Mouse (Mus musculus) c-Kit-positive CD71-negative TER-119-negative erythroid progenitor cells, embryonic 14.5 days (primary cell): ENCODE data around the gene Utp3.
"Not testable (repeated sequence)": the region's sequence is repeated elsewhere in the genome, so short reads cannot be mapped to it uniquely, and the experiment has no call there.

Source experiments
- DNase-seq: peaks from one replicate; pipeline ENCODE4 v3.0.0-alpha.2; 2013; ENCODE audit warnings: low read depth

Gene Utp3

DNA sequence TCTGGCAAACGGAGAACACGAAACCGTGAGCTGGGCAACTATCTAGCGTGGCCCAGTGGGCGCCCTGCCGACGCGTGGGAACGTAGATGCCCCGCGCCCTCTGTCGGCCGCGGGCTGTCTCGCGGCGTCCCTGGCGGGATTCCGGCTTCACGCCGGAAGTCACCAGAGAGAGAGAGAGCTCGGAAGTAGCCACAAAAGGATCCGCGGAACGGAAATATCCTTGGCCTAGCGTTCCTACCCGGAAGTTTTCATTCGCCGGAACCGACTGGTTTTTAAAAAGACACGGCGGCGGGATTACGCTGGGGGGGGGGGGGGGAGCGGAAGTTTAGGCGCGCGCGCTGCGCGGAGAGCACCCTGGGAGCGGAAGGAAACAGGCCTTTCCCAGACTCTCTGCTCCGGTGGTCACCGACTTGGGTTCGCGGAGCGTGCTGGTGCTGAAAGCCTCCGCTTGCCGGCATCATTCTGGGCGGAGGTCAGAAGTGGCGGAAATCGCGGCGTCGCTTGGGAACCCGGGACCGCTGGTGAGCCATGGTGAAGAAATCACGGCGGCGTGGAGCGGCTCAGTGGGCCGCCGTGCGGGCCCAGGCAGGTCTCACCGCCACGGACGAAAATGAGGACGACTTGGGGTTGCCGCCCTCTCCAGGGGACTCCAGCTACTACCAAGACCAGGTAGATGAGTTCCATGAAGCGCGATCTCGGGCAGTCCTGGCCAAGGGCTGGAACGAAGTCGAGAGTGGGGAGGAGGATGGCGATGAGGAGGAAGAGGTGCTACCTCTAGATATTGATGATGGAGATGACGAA, at the start of gene Utp3:
Utp3 (plus strand) TSS at position 377 of the 801 bp plus-strand sequence.
- DNase-seq, result peak; percentile 99

DNA sequence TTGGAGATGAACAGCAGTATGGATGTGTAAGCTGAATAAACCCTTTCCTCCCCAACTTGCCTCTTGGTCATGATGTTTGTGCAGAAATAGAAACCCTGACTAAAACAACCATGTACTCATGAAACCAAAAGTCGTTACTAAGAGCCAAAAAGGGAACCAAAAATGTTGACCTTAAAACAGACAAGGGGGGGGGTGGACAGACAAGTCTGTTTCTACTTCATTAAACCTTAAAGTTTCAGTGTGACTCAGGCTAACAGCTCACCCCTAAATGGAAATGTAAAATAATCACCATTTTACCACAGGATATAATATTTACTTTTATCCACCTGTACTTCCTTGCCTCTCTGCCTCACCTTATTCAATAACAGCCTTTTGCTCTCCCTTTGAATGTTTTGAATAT, 45.7 kb upstream of the Utp3 start:
- DNase-seq, result no peak

DNA sequence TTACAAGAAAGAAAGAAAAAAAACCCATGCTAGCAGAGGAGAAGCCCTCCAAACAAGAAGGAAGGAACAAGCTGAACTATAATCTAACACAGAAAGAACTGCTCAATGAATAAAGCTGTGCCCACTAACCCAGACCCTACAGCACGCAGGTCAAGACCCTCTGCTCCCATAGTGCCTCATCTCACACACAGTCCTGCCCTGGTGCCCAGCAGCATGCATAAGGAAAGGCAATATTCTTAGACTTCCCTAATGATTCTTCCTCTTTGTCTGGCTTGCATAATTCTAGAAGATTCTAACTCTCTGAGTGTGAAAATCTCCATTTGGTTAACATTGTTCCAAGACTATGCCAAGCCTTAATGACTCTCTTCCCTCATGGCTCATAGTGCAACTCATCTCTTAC, 45.3 kb upstream of the Utp3 start:
- no peak for DNase-seq

DNA sequence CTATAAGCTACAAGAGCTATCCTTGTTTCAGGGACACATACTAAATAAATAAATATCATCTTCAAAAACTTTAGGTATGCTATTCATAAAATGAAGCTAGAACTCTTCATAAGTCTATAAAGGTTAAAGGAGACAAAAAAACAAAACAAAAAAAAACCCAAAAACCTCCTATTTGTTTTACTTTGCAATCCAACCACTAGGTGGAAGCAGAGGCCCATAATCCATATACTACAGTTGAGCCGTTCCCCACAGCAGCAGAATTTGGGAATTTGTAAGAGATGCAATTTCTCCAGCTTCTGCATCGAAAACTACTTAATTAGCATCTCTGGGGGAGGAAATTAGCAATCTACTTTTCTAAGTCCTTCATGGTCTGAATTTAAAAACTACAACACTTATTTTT, 35.0 kb upstream of the Utp3 start:
- DNase-seq, result peak; percentile 31

DNA sequence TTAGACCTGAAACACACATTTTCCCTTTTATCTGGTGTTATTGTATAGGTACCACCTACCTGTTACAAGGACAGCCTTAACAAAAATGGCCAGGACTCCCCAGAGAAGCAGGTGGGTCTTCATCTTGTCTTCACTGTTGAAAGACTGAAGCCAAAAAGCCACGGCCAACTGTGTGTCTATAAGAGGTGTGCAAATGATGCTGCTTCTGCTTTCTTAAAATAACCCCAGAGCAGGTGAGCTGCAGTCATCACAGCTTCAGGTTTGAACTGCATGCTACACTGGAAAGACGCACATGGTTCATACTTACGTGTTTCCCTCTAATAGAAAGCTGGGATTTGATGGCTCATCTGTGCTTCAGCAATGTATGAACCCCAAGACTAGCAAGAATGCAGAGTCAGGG, 26.6 kb upstream of the Utp3 start, which contains the start of gene Jchain:
Jchain (minus strand) TSS at position 235 of the 400 bp plus-strand sequence.
- no peak for DNase-seq

DNA sequence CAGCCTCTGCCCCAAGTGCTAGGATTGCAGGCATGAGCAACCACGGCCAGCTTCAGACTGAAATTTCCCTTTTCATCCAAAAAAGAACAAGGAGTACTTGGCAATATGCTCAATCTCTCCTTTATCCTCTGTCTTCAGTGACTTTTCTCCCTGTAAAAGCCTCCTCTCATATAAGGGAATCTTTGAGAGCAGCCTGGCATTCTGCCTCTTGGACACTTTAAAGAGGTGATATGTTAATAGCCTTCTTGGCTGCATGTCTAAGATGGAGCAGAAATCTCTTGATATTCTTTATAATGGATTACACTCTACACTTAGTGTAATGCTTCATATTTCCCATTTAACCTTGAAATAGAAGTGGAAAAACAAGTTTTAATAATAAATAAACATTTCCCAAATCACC, 23.4 kb upstream of the Utp3 start:
- no peak for DNase-seq

DNA sequence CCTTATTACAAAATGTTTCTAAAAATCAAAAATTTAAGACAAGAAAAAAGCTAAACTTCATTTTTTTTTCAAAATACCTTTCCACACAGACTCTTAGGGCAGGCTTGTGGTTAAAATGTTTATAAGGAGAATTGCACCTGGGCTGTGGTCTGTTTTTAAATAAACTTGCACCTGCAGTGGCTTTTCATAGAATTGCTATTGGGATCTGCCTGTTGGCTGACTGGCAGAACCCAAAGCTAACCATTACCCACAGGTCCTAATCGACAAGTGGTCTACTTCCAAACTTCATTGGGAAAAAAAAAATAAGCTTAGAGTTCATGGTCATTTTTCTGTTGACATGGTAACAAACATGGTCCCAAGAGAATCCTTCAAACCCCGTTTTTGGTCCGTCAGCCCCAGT, 19.6 kb upstream of the Utp3 start:
- no peak for DNase-seq

DNA sequence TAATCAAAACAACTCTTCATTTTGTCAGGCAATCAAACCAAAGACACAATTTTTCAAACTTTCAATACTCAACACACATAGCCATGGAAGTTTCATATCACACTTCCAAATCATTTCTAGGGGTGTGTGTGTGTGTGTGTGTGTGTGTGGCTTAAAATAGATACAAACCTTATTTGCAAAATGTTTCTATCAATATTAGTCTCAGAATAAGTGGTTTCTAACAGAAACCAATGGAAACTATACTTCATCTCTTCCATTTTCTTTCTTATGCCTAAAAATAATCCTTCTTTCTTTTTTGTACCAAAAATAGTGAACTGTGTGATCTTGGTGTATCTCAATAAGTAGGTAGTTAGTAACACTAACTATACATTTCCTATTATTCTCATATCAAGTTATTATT, 13.4 kb upstream of the Utp3 start:
- no peak for DNase-seq

DNA sequence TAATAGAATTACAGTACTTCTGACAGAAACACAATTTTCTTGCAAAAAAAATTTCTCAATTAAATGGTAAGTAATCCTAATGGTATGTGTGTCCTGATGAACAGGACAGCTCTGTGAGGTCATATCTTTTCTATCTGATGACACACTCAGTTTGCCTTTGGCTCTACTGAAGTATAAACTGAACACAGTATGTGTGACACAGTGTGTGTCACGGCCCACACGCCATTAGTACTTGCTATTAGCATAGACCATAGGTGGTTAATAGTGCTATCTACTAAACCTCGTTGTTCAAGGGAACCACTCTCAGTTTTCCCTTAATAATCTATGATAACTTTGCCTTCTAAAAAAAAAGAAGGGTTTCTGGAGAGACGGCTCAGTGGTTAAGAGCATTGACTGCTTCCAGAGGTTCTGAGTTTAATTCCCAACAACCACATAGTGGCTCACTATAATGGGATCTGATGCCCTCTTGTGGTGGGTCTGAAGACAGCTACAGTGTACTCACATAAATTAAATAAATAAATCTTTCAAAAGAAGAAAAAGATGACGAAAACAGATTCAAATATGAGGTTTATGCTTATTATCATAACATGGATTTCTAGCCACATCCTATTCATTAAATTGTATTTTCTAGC, 11.5 kb upstream of the Utp3 start:
- DNase-seq, result no peak

DNA sequence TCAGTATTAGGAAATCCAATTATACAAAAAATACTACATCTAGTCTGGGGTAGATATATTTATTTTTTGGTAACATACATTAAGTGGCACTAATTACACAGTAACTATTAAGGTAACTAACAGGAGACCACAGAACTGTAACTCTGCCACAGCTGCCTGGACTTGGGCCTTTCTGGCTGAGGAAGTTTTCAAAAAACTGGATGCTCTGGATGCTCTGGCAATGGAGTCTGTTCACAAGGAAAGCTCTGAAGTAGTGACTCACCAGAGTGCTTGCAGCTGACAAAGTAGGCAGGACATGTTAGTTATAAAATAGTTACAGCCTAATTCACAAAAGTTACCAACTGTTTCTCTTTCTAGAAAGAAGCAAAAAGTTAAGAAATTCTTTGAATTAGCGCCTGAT, 9.9 kb upstream of the Utp3 start:
- DNase-seq, result not testable (repeated sequence)

DNA sequence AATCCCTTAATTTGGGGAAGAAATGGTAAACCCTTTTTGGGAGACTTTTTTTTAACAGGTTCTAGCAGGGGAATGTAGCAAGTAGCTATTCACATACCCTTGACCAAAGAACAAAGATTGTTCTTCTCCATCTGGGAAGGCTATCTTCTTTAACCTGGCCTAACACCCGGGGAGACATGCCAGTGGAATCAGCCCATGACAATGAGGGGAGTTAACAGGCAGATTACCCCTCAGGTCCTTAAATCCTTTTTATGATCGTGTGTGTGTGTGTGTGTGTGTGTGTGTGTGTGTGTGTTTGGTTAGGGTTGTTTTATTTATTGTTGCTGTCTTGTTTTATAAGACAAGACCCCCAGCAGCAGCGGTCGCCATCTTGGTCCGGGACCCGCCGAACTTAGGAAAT, 8.7 kb upstream of the Utp3 start:
- no peak for DNase-seq

DNA sequence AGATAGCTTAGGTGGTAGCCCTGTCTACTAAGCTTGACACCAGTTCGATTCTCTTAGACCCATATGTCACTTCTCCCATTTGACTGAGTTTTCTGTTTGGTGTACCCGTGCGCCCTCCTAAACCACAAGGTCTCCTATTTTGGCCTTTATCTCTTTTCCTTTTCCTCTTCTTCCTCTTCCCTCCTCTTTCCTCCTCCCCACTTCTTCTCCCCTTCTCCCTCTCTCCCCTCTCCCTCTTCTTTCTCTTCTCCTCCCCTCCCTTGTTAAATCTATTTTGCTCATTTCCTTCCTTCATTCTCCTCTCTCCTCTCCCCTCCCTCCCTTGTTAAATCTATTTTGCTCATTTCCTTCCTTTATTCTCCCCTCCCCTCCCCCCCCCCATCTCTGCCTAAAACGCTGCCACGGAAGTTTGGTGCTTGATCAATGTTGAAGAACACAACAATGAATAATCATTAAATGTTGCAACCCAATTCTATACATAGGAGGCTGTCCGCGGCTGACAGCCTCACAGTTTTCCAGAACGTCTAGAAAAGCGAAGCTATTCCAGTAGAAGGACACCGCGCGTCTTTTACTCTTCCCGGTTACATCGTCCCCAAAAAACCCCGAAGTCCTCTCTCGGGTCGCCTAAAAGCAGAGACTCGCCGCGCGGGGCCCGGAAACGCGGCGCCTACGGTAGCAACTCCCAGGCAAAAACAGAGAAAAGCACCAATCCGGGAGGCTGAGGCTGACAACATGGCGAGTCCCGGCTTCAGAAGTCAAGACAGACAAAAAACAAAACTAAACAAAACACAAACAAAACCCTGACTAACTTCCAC, 784 bp upstream of the Utp3 start:
- DNase-seq, result no peak

DNA sequence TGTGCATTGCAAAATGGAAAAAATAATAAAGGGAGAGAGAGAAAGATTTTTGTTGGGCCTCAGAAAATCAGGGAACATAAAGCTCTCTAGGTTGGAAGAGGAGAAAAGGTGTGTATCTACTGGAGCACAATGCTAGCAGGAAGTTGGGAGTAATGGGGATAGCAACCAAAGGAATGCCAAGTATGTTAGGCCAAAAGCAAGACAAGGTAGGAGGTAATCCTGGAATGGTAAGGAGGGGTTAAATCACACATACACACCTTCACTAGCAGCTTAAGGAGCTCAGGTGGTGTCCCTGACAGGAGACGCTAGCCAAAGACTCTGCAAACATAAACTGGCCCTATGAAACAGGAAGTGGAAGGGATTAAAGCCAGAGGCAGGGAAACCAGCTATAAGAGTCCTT, 4.7 kb downstream of the Utp3 start:
- no peak for DNase-seq

DNA sequence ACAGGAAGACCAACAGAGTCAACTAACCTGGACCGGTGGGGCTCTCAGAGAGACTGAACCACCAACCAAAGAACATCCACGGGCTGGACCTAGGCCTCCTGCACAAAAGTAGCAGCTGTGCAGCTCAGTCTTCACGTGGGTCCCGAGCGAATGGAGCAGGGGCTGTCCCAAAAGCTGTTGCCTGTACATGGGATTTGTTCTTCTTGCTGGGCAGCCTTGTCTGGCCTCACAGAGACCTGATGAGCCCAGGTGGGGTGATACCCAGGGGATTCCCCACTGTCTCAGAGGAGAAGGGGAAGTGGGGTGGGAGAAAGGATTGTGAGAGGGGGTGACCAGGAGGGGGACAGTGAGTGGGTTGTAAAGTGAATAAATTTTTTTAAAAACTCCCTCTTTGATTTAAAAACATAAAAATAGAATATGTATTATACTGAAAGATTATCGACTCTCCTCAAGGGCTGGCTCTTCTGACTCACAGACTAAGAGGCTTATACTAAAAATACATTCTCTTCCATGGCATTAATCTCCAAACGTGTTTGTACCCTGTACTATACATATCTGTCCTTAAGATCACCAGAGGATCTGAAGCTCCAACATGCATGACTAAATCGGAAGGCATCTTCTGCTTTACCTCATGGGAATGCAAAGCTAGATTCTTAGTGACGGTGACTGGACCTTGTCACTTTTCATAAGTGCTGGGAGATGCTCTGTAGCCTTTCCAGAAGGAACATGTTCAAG, 7.0 kb downstream of the Utp3 start:
- no peak for DNase-seq

DNA sequence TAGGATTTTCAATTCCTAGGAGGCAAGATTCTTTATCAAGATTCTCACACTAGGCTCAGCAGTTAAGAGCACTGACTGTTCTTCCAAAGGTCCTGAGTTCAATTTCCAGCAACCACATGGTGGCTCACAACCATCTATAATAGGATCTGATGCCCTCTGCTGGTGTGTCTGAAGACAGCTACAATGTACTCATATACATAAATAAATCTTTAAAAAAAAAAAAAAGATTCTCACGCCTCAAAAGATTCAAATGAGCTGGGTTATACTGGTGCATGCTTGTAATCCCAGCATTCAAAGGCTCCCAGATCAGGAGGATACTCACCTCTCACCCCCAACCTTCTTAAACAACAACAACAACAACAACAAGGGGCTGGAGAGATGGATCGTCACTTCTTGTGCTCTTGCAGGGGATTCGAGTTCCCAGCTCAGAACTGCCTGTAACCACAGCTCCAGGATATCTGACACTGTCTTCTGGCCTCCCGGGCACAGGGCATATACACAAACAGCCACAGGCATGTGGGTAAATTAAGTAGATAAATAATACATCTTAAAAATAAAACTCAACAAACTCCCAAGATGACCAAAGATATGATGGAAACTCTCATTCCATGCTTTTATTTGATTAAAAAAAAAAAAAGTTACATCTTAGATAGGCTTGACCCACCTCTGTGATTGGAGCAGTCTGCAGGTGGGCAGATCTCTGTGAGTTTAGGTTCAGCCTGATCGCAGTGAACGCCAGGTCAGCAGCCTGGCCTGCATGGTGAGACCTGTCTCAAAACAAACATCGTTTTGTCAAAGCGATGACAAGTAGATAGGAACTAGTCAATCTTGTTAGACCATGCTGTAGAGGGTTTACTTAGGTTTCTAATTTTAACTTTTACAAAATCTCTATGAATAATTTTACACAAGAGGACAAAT, 8.9 kb downstream of the Utp3 start:
- DNase-seq, result no peak

DNA sequence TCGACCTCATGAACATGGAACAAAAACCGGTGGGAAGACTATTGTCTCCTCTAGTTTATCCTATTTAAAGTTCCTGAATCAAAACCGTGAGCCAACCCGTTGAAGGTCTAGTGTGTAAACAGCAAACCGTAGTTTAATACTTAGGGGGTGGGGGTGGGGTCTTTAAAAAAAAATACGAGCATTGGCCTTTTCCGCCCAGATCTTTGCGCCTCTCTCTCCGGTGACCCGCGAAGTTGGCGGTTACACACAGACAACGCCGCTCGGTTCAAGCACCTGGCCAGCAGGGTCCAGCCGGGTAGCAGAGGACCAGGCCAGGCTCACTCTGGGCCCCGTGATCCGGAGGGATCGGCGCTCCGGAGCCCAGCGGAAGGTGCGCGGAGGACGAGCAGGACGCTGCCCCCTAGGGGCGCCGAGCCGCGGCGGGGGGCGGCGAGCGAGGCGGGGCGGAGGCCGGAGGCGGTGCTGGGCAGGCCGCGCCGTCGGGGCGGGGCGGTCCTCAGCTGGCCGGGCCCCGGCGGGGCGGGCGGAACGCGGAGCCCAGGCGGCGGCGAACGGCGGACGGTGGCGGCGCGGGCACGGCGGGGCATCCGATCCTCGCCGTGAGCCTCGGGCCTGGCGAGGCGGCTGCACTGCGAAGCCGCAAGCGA, 10.4 kb downstream of the Utp3 start, which contains the start of gene Rufy3:
Rufy3 (plus strand) TSS at position 540 of the 647 bp plus-strand sequence.
- peak; percentile 49 for DNase-seq

DNA sequence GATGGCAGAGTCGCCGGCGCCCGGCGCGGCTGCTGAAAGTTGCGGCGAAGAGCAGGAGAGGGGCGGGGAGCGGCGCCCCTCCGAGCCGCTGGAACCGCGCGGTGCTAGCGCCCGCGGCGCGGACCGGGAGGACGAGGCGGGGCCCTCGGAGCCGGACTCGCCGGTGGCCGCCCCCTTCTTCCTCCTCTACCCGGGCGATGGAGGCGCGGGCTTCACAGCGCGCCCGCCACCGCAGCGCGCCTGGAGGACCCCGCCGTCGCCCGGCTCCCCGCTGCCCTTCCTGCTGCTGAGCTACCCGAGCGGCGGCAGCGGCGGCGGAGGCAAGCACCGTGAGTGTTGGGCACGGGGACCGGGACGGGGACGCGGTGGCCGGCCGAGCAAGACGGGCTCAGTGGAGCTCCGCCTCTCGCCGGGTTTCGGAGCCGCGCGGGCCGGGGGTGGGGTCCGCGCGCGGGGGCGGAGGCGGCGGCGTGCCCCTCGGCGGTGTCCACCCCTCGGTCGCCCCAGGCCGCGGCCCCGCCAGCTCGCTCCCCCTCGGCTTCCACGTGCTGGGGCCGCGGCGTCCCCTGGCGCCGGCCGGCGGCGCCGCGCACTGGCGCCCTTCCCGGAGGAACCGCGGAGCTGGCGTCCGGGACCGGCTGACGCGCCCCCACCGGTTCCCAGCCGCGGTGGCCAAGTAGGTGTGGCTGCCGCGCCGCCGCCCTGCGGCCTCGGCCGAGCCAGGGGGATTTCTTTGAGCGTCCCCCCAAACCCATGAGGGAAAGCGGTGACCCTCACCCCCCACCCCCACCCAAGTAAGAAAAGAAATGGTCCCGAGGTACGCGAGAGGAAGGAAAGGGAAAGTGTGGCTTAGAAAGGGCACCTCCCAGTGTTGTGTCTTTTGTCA, 11.1 kb downstream of the Utp3 start:
- DNase-seq, result no peak

DNA sequence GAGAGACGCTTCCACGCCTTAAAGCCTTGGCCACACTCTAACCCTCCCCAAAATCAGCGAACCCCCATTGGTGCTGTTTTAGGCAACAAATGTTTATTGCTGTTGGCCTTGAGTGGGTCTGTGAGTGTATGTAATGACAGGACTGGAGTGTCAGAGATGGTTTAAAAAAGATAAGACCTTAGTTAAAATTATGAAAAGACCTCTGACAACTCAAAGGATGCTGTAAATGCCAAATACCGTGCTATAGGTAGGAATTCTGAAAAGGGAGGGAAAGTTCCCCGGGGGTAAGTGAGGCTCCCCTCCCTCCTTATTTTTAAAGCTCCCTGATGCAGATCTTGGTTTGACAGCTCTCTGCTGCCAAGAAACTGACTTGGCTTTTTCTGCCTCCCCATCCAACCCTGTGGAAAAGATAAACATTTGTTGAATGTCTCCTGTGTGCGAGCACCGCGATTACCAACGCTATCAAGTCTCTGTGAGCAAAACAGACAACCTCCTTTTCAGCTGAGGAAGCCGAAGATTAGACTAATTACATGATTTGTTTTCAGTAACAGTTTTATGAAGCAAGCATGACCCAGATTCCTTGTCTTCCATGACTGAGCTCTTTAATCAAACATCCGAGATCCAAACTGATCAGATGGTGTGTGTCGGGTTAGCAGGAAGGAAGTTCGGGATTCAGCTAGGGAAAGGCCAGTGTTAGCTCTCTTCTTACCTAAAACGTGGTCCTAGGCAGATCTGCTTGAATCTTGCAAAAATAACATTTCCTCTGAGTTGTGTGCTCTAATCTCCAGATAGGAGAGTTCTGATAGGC, 12.0 kb downstream of the Utp3 start:
- DNase-seq, result no peak

DNA sequence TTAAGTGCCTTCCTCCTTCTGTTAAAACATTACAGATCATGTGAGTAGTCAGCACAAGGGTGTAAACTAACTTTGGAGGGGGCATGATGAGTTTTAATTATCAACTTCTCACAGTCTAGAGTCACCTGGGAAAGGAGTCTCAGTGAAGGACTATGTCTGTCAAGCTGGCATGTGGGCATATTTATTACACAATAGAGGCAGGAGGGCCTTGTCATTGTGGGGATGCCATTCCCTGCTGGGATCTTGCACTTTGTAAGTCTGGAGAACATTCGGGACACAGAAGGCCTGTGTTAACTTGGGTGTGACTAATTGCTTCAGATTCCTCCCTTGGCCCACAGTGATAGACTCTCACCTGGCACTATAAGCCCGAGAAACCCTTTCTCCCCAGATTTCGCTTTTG, 15.3 kb downstream of the Utp3 start:
- no peak for DNase-seq
